Mouse (Mus musculus) liver, embryonic 14.5 days (tissue): ENCODE measurements around the gene Thoc3. TPM values are rescaled to one million over a fixed set of nuclear protein-coding genes. Genes with fewer than 3 reads are reported as not detected.

ENCODE experiments used
- ATAC-seq: fragments of 200-750 bp; cut with Nextera tagmentation; 2 replicates; pipeline ENCODE4 v1.8.0; 2017; ENCODE audit warnings: moderate number of reproducible peaks, mild to moderate bottlenecking, moderate library complexity; ENCODE audit not compliant: insufficient read depth
- DNase-seq, 3 experiments: peaks; one replicate each; pipeline ENCODE4 v3.0.0-alpha.2; 2012 to 2013; ENCODE audit warnings: low read depth in 3 of 3, low spot score in 3 of 3
- H3K27ac ChIP-seq: fragments of 300-500 bp; sonication (generic); 2 replicates; pipeline ENCODE4 v1.5.1; 2014; ENCODE audit warnings: moderate library complexity, mild to moderate bottlenecking, control low read depth, inconsistent platforms
- H3K27me3 ChIP-seq: fragments of 300-500 bp; sonication (generic); 2 replicates; pipeline ENCODE4 v1.6.1; 2014; ENCODE audit warnings: mild to moderate bottlenecking, low read length, moderate library complexity; ENCODE audit not compliant: control insufficient read depth, insufficient read depth
- H3K36me3 ChIP-seq: fragments of 300-500 bp; sonication (generic); replicated peaks from 2 replicates; pipeline ENCODE4 v1.6.1; 2014; ENCODE audit warnings: low read depth; ENCODE audit not compliant: control insufficient read depth, insufficient read depth
- H3K4me1 ChIP-seq, 2 experiments: fragments of 200-500 bp in 1 of 2; fragments of 300-500 bp in 1 of 2; sonication (generic) in 1 of 2; replicated peaks; 2 replicates each; pipeline ENCODE4 v1.6.1; 2012 to 2014; ENCODE audit warnings: antibody characterized with exemption in 1 of 2, inconsistent platforms in 1 of 2, low read length in 1 of 2; ENCODE audit not compliant: control insufficient read depth in 2 of 2, insufficient read depth in 2 of 2
- H3K4me2 ChIP-seq: fragments of 300-500 bp; sonication (generic); 2 replicates; pipeline ENCODE4 v1.6.1; 2014; ENCODE audit warnings: low read depth, mild to moderate bottlenecking, control low read depth, moderate library complexity
- H3K4me3 ChIP-seq, 2 experiments: fragments of 200-500 bp in 1 of 2; fragments of 300-500 bp in 1 of 2; sonication (generic) in 1 of 2; 2 replicates each; pipeline ENCODE4 v1.5.1; 2012 to 2014; ENCODE audit warnings: low read depth in 2 of 2, low read length in 2 of 2, mild to moderate bottlenecking in 2 of 2, control low read depth in 1 of 2, inconsistent platforms in 1 of 2, moderate library complexity in 1 of 2; ENCODE audit not compliant: insufficient read depth in 1 of 2
- H3K9ac ChIP-seq: fragments of 300-500 bp; sonication (generic); replicated peaks from 2 replicates; pipeline ENCODE4 v1.6.1; 2014; ENCODE audit warnings: mild to moderate bottlenecking, control low read depth, moderate library complexity
- H3K9me3 ChIP-seq: fragments of 300-500 bp; sonication (generic); 2 replicates; pipeline ENCODE4 v1.6.1; 2016; ENCODE audit warnings: low read length, mixed read lengths; ENCODE audit not compliant: control insufficient read depth
- CTCF ChIP-seq: IDR thresholded peaks from 2 replicates; pipeline ENCODE4 v1.5.1; 2016; ENCODE audit warnings: antibody characterized with exemption, low read depth, control low read depth
- EP300 ChIP-seq: IDR thresholded peaks from 2 replicates; pipeline ENCODE4 v1.6.1; 2016; ENCODE audit warnings: antibody characterized with exemption, low read depth
- WGBS: fragments of 180-500 bp; shearing (Covaris S2); extraction: QIAGEN DNeasy Blood & Tissue Kit; methylation state at CpG from one replicate; pipeline ENCODE4 v1.1.7; 2014; ENCODE audit not compliant: insufficient replicate concordance; 5-methylcytosine and 5-hydroxymethylcytosine counted together
- polyA plus RNA-seq, 2 experiments: library from polyadenylated mRNA; depleted of rRNA in 1 of 2; stranded (reverse) in 1 of 2; unstranded in 1 of 2; fragments of >200 nt; fragmentation: Nextera tagmentation in 1 of 2; extraction: Ambion mirVana in 1 of 2; gene quantifications; 2 replicates each; pipeline versions ENCODE4 v1.2.1 to v1.2.3; 2012 to 2014

Thoc3 gene
- polyA plus RNA-seq, 2 experiments = 15.7 to 48.4 TPM

DNA sequence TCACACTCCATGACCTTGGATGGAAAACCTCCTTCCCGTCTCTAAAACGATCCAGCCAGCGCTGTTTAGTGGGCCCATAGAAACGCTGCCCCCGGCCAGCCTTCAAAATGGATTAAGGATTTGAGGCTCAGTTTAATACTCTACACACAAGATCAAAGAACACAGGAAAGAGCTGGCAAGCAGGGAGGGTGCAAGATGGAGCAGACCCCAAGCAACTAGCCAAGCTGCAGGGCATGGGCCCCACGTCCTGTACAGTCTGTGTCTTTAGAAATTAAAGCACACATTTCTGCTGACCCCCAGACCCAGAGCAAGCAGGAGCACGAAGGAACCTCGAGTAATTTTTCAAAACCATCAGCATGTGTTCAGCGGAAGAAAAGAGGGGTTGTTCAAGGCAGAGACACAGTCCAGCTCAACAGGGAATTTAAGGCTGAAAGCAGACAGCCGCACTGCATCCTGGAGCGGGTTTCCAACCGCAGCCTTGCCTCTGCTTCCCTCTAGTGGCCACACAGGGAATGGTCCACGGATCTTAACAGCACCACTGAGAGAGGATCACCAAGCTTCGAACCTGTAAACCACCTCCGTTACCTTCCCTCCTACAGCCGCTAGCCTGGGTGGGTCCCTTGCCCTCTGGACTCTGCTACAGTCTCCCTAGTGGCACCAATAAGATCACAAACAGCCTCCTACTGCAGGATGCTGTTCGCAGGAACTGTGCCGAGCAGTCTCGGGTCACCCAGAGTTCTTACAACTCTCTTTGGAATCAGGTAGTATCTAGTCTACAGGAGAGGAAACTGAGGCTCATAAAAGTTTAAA is 21.8 kb downstream of the Thoc3 start:
- 30% methylated on average over 19 of the region's 19 CpGs for WGBS
- 0 out of 2 replicates have a peak, but pooled peaks have one; percentile 37 for ATAC-seq
- Histone ChIP-seq H3K4me3 (no peak overlapping the region), H3K27me3 (no peaks in the 10 kb centered on the region; the same call in none of the 2 replicates), H3K27ac (no peak overlapping the region), H3K36me3 (no peaks in the 10 kb centered on the region), H3K9me3 (no peaks in the 10 kb centered on the region), H3K9ac (no peak overlapping the region), H3K4me2 (no peak overlapping the region), H3K4me1 (peaks cover 0 to 2% of the 10 kb centered on the region in 2 experiments; a peak in 1 of 4 replicates)
- DNase-seq = peak in 2 of 3 experiments; percentile 31 to 40
- peak; percentile 99 for TF ChIP-seq CTCF
- no peak for TF ChIP-seq EP300

- no peaks in the 10 kb centered on the region for H3K9me3 ChIP-seq
- no peak overlapping the region for H3K4me3 ChIP-seq
- H3K27me3 ChIP-seq = no peaks in the 10 kb centered on the region; the same call in none of the 2 replicates
- peaks cover 0 to 2% of the 10 kb centered on the region in 2 experiments; a peak in 1 of 4 replicates for H3K4me1 ChIP-seq
- ATAC-seq (no peak), DNase-seq (no peak)
- H3K4me2 ChIP-seq = no peak overlapping the region
- H3K36me3 ChIP-seq = no peaks in the 10 kb centered on the region
- H3K9ac ChIP-seq = no peak overlapping the region
- 59% methylated on average over 3 of the region's 3 CpGs for WGBS
- no peak overlapping the region for H3K27ac ChIP-seq
- TF ChIP-seq CTCF (no peak), EP300 (no peak)
Measured at GRCm38 (mm10) chr13:54443693-54444092, 25.0 kb downstream of the Thoc3 start.

DNA sequence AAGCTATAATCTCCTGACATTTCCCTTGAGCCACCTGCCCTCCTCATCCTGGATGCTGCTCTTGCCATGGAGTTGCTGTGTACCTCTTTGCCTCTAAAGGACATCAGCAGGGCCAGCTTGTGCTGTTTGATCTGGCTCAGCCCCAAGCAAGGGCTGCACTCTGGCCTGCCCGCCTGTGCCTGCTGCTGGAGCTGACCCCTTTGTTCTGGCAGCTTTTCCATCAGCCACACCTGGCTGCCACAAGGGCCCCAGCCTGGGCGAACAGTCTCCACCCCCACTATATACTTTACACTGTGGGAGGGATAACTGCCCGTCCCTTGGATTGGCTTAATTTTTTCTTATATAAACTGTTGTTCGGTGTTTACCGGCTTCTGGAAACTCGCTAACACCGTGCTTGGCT is 28.7 kb downstream of the Thoc3 start:
- Histone ChIP-seq H3K9ac (no peak overlapping the region), H3K4me3 (no peak overlapping the region), H3K4me2 (no peak overlapping the region), H3K9me3 (no peaks in the 10 kb centered on the region), H3K36me3 (no peaks in the 10 kb centered on the region), H3K4me1 (no peaks in the 10 kb centered on the region), H3K27ac (no peak overlapping the region), H3K27me3 (no peaks in the 10 kb centered on the region)
- WGBS = 61% methylated on average over 7 of the region's 7 CpGs
- DNase-seq (peak in 1 of 3 experiments; percentile 10), ATAC-seq (peak; percentile 53; the same call in 1 of the 2 replicates)
- no peak for TF ChIP-seq EP300
- no peak for TF ChIP-seq CTCF

GRCm38 (mm10) chr13:54438814-54439213 is 29.8 kb downstream of the Thoc3 start:
- Histone ChIP-seq H3K4me3 (no peak overlapping the region), H3K27ac (no peak overlapping the region), H3K4me2 (no peak overlapping the region), H3K27me3 (no peaks in the 10 kb centered on the region), H3K36me3 (no peaks in the 10 kb centered on the region), H3K4me1 (no peaks in the 10 kb centered on the region), H3K9me3 (no peaks in the 10 kb centered on the region), H3K9ac (no peak overlapping the region)
- no peak for DNase-seq
- no peak for ATAC-seq
- TF ChIP-seq EP300 = no peak
- 53% methylated on average over 3 of the region's 3 CpGs for WGBS

DNA sequence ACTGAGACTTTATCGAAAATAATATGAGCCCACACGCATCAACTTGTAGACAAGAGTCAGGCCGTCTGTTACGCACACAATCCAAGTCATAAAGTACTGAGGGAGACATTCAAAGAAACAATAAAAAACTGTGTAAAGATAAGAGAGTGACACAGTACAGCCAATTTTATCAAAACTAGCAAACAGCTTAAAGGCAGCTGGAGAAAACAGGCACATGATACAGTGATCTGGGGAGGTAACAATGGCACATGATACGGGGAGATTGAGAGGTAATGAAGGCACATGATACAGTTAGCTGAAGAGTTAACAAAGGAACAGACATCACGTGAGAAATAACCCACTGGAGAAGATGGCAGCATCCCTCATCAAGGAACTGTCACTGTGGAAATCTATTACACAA is 31.6 kb downstream of the Thoc3 start:
- Histone ChIP-seq H3K9ac (no peak overlapping the region), H3K27me3 (no peaks in the 10 kb centered on the region), H3K4me3 (no peak overlapping the region), H3K9me3 (no peaks in the 10 kb centered on the region), H3K27ac (no peak overlapping the region), H3K4me1 (no peaks in the 10 kb centered on the region), H3K4me2 (no peak overlapping the region), H3K36me3 (no peaks in the 10 kb centered on the region)
- ATAC-seq (no peak), DNase-seq (no peak)
- no peak for TF ChIP-seq EP300
- no peak for TF ChIP-seq CTCF
- 61% methylated on average over 6 of the region's 6 CpGs for WGBS
